ENCODE assay signal across 8 mouse cellular contexts in genomic region chr9:64281105-64281780, GRCm38 (mm10). TPM values are rescaled to one million over a fixed set of nuclear protein-coding genes. Genes with fewer than 3 reads are reported as not detected.
DNase-seq lines count a peak whose midpoint lies in the region; ATAC-seq and TF ChIP-seq lines count a peak whose summit lies in the region.

Tipin (plus strand) TSS chr9:64281581.

- H3K4me2 ChIP-seq in hindbrain, embryonic 13.5 days, result peak within 1 kb of the TSS; percentile 67

- no peaks in the 10 kb centered on the region for H3K36me3 ChIP-seq in hindbrain, embryonic 13.5 days

- CTCF ChIA-PET in Patski (lab: Charles Lee), result interaction anchor here (1.0 to 1.1 kb wide), 2 partner anchors 18 to 102 kb away, joined by 3 to 4 read pairs; partner anchors contain the start of gene Snapc5

- in situ Hi-C loops in Patski (cut with MboI; ENCODE audit: low pct_unique_long_range_greater_than_20kb), result no loop called here

- H3K4me3 ChIP-seq in hindbrain, embryonic 13.5 days, result peak within 1 kb of the TSS; percentile 81

- H3K4me1 ChIP-seq in hindbrain, embryonic 13.5 days (replicated peaks), result peaks cover 9% of the 10 kb centered on the region

- peak within 1 kb of the TSS; percentile 87 for H3K27ac ChIP-seq in hindbrain, embryonic 13.5 days

- H3K27me3 ChIP-seq in Patski, result no peaks in the 10 kb centered on the region
- no peaks in the 10 kb centered on the region for H3K27me3 ChIP-seq in hindbrain, embryonic 13.5 days

- peak within 1 kb of the TSS; percentile 90 for H3K9ac ChIP-seq in hindbrain, embryonic 13.5 days

- TF ChIP-seq CTCF in Patski (IDR thresholded peaks at IDR 0.05), result no peak

- peak; percentile 67 for ATAC-seq in Patski
- peak; percentile 96 for ATAC-seq in hindbrain, embryonic 13.5 days (ENCODE audit: low FRiP score)

- POLR2A ChIA-PET in Patski (lab: Charles Lee), result no interaction called here

- peak; percentile 58 for DNase-seq in Patski (ENCODE audit: low read depth, low spot score)
- DNase-seq in cerebellum, postnatal 14 days, result peak; percentile 96 to 98
- DNase-seq in frontal cortex, postnatal 14 days (ENCODE audit: low spot score in 2 of 2), result peak; percentile 84 to 86
- DNase-seq in layer of hippocampus, postnatal 25 days (ENCODE audit: extremely low spot score in 1 of 2, low spot score in 1 of 2), result peak; percentile 86 to 89
- DNase-seq in lung, postnatal 25 days (ENCODE audit: low spot score), result peak; percentile 94
- peak; percentile 96 for DNase-seq in retina, embryonic 14.5 days (ENCODE audit: low spot score)
- peak; percentile 98 for DNase-seq in thymus, postnatal 4 days

- no peaks in the 10 kb centered on the region for H3K9me3 ChIP-seq in hindbrain, embryonic 13.5 days

- 3% methylated on average over 46 of the region's 46 CpGs for WGBS in hindbrain, embryonic 13.5 days

RNA-seq across cellular contexts. Expression of gene Tipin, which starts in this region (rescaled TPM):
- polyA plus RNA-seq in Patski (2021), result 50.2 TPM
- 88.3 and 90.3 TPM in 2 replicates for polyA plus RNA-seq in hindbrain, embryonic 13.5 days (2015; fragmentation: Nextera tagmentation; extraction: Ambion mirVana)
- 10 to 100 TPM; 13.8 to 19.7 TPM for total RNA-seq in layer of hippocampus, postnatal 25 days (2021)

Comparison
In these comparisons a context has a peak if more than half of its experiments do, and no peak if none do; other contexts are left out.
1. Peak in every context shown above with its lines: DNase-seq, ATAC-seq, H3K4me3 ChIP-seq and H3K27ac ChIP-seq.